Mouse (Mus musculus) heart, embryonic 15.5 days (tissue): ENCODE results near the gene Fbxw13. TPM values are rescaled to one million over a fixed set of nuclear protein-coding genes. Genes with fewer than 3 reads are reported as not detected.

ENCODE experiments used
- polyA plus RNA-seq: library from polyadenylated mRNA; unstranded; fragments of >200 nt; fragmentation: Nextera tagmentation; extraction: Ambion mirVana; gene quantifications from 2 replicates; pipeline ENCODE4 v1.2.1, GENCODE M21; 2015

The Fbxw13 gene
- polyA plus RNA-seq, 1 experiment from 2014 or later = not detected

Other genes with a start within 250 kb of the Fbxw13 start
- 1.2 and 1.4 TPM in 2 replicates for gene Col7a1, start 242.4 kb downstream of the Fbxw13 start, polyA plus RNA-seq
- not detected in 2 replicates for gene Ucn2, start 210.0 kb downstream of the Fbxw13 start, polyA plus RNA-seq
- 3.3 and 5.4 TPM in 2 replicates for gene Pfkfb4, start 204.2 kb downstream of the Fbxw13 start, polyA plus RNA-seq
- gene Shisa5, start 157.4 kb downstream of the Fbxw13 start, polyA plus RNA-seq = 64.9 and 86.2 TPM in 2 replicates
- 9.2 and 13.6 TPM in 2 replicates for gene Trex1, start 136.2 kb downstream of the Fbxw13 start, polyA plus RNA-seq
- gene Atrip, start 121.9 kb downstream of the Fbxw13 start, polyA plus RNA-seq = 15.9 and 18.2 TPM in 2 replicates
- gene Ccdc51, start 113.5 kb downstream of the Fbxw13 start, polyA plus RNA-seq = 14.2 and 14.3 TPM in 2 replicates
- 417 and 539 TPM in 2 replicates for gene Tma7, start 113.4 kb downstream of the Fbxw13 start, polyA plus RNA-seq
- gene Plxnb1, start 100.6 kb downstream of the Fbxw13 start, polyA plus RNA-seq = 6.3 and 10.3 TPM in 2 replicates
- not detected in 2 replicates for gene Fbxw21, start 33.9 kb downstream of the Fbxw13 start, polyA plus RNA-seq
- not detected in 2 replicates for gene Fbxw20, start 38.8 kb upstream of the Fbxw13 start, polyA plus RNA-seq
- gene Fbxw14, start 91.7 kb upstream of the Fbxw13 start, polyA plus RNA-seq = not detected in 2 replicates
- gene Fbxw28, start 143.7 kb upstream of the Fbxw13 start, polyA plus RNA-seq = not detected in 2 replicates
- not detected in 2 replicates for gene Fbxw22, start 208.3 kb upstream of the Fbxw13 start, polyA plus RNA-seq